Mouse (Mus musculus) midbrain, embryonic 15.5 days (tissue): Measurements from ENCODE around the gene Agtrap. TPM values are rescaled to one million over a fixed set of nuclear protein-coding genes. Genes with fewer than 3 reads are reported as not detected.
"Not testable (repeated sequence)": the region's sequence is repeated elsewhere in the genome, so short reads cannot be mapped to it uniquely, and the experiment has no call there.

ENCODE experiments used
- ATAC-seq: fragments of 200-750 bp; cut with Nextera tagmentation; replicated peaks from 2 replicates; pipeline ENCODE4 v1.8.0; 2017; ENCODE audit warnings: moderate TSS enrichment
- H3K27ac ChIP-seq: fragments of 300-500 bp; sonication (generic); 2 replicates; pipeline ENCODE4 v1.5.1; 2015; ENCODE audit warnings: mild to moderate bottlenecking, inconsistent platforms
- H3K27me3 ChIP-seq: fragments of 300-500 bp; sonication (generic); replicated peaks from 2 replicates; pipeline ENCODE4 v1.6.1; 2015; ENCODE audit warnings: inconsistent platforms
- H3K36me3 ChIP-seq: fragments of 300-500 bp; sonication (generic); replicated peaks from 2 replicates; pipeline ENCODE4 v1.6.1; 2015; ENCODE audit warnings: inconsistent platforms
- H3K4me1 ChIP-seq: fragments of 300-500 bp; sonication (generic); 2 replicates; pipeline ENCODE4 v1.6.1; 2015; ENCODE audit warnings: inconsistent platforms
- H3K4me2 ChIP-seq: fragments of 300-500 bp; sonication (generic); 2 replicates; pipeline ENCODE4 v1.6.1; 2015; ENCODE audit warnings: inconsistent platforms, mild to moderate bottlenecking, moderate library complexity
- H3K4me3 ChIP-seq: fragments of 300-500 bp; sonication (generic); 2 replicates; pipeline ENCODE4 v1.5.1; 2015; ENCODE audit warnings: mild to moderate bottlenecking, inconsistent platforms
- H3K9ac ChIP-seq: fragments of 300-500 bp; sonication (generic); 2 replicates; pipeline ENCODE4 v1.6.1; 2015; ENCODE audit warnings: mild to moderate bottlenecking, inconsistent platforms
- H3K9me3 ChIP-seq: fragments of 300-500 bp; sonication (generic); 2 replicates; pipeline ENCODE4 v1.6.1; 2016; ENCODE audit warnings: inconsistent platforms
- WGBS: fragments of 180-500 bp; shearing (Covaris S2); methylation state at CpG from one replicate; pipeline ENCODE4 v1.1.7; 2015; ENCODE audit warnings: mixed read lengths; 5-methylcytosine and 5-hydroxymethylcytosine counted together
- polyA plus RNA-seq: library from polyadenylated mRNA; unstranded; fragments of >200 nt; fragmentation: Nextera tagmentation; extraction: Ambion mirVana; gene quantifications from 2 replicates; pipeline ENCODE4 v1.2.1, GENCODE M21; 2015

The Agtrap gene
- polyA plus RNA-seq, 1 experiment from 2014 or later = 5.5 TPM

GRCm38 (mm10) chr4:148120555-148120954, 32.7 kb upstream of the Agtrap start:
- no peaks in the 10 kb centered on the region for H3K9me3 ChIP-seq
- H3K4me3 ChIP-seq = no peak overlapping the region
- 70% methylated on average over 9 of the region's 9 CpGs for WGBS
- no peaks in the 10 kb centered on the region for H3K36me3 ChIP-seq
- no peak for ATAC-seq
- no peaks in the 10 kb centered on the region for H3K27me3 ChIP-seq
- H3K27ac ChIP-seq = peak overlapping the region; percentile 64
- H3K4me2 ChIP-seq = no peak overlapping the region
- no peak overlapping the region for H3K9ac ChIP-seq
- peaks cover 32% of the 10 kb centered on the region for H3K4me1 ChIP-seq

- H3K4me2 ChIP-seq, H3K27me3 ChIP-seq, H3K9ac ChIP-seq, H3K36me3 ChIP-seq, H3K27ac ChIP-seq, H3K4me3 ChIP-seq, ATAC-seq, H3K9me3 ChIP-seq: not testable (repeated sequence)
- 89% methylated on average over 9 of the region's 9 CpGs for WGBS
- H3K4me1 ChIP-seq = peaks cover 39% of the 10 kb centered on the region
Observed at GRCm38 (mm10) chr4:148119578-148119977, 31.7 kb upstream of the Agtrap start.

- 83% methylated on average over 4 of the region's 4 CpGs for WGBS
- Histone ChIP-seq H3K4me2 (no peak overlapping the region), H3K4me1 (peaks cover 30% of the 10 kb centered on the region), H3K9ac (no peak overlapping the region), H3K27ac (no peak overlapping the region), H3K27me3 (no peaks in the 10 kb centered on the region), H3K9me3 (no peaks in the 10 kb centered on the region), H3K4me3 (no peak overlapping the region), H3K36me3 (peaks cover 6% of the 10 kb centered on the region; the same call in 1 of the 2 replicates)
- ATAC-seq = no peak
Observed at GRCm38 (mm10) chr4:148117392-148117791, 29.6 kb upstream of the Agtrap start.

GRCm38 (mm10) chr4:148116657-148117056, 28.8 kb upstream of the Agtrap start:
- no peak overlapping the region for H3K9ac ChIP-seq
- 75% methylated on average over 4 of the region's 4 CpGs for WGBS
- no peak overlapping the region for H3K27ac ChIP-seq
- H3K4me1 ChIP-seq = peaks cover 24% of the 10 kb centered on the region
- no peak overlapping the region for H3K4me3 ChIP-seq
- H3K9me3 ChIP-seq = no peaks in the 10 kb centered on the region
- no peak overlapping the region for H3K4me2 ChIP-seq
- H3K27me3 ChIP-seq = no peaks in the 10 kb centered on the region
- no peak for ATAC-seq
- peaks cover 6% of the 10 kb centered on the region; the same call in 1 of the 2 replicates for H3K36me3 ChIP-seq

- Histone ChIP-seq H3K27me3 (no peaks in the 10 kb centered on the region), H3K9me3 (no peaks in the 10 kb centered on the region), H3K4me3 (no peak overlapping the region), H3K4me1 (peaks cover 14% of the 10 kb centered on the region), H3K27ac (peak overlapping the region; percentile 75), H3K4me2 (no peak overlapping the region), H3K36me3 (peaks cover 6% of the 10 kb centered on the region; the same call in 1 of the 2 replicates), H3K9ac (peak overlapping the region; percentile 31; the same call in 1 of the 2 replicates)
- ATAC-seq = peak; percentile 30
- WGBS = 6% methylated on average over 15 of the region's 15 CpGs
Observed at GRCm38 (mm10) chr4:148115467-148115866, 27.6 kb upstream of the Agtrap start.

GRCm38 (mm10) chr4:148114758-148115391, 27.0 kb upstream of the Agtrap start:
- 3% methylated on average over 15 of the region's 15 CpGs for WGBS
- Histone ChIP-seq H3K27ac (peak overlapping the region; percentile 75), H3K36me3 (peaks cover 6% of the 10 kb centered on the region; the same call in 1 of the 2 replicates), H3K9ac (peak overlapping the region; percentile 31; the same call in 1 of the 2 replicates), H3K9me3 (no peaks in the 10 kb centered on the region), H3K4me2 (peak overlapping the region; percentile 25), H3K4me3 (no peak overlapping the region), H3K4me1 (peaks cover 14% of the 10 kb centered on the region), H3K27me3 (no peaks in the 10 kb centered on the region)
- ATAC-seq = peak; percentile 82

- Histone ChIP-seq H3K9ac (no peak overlapping the region), H3K4me3 (no peak overlapping the region), H3K4me1 (peaks cover 14% of the 10 kb centered on the region), H3K36me3 (peaks cover 11% of the 10 kb centered on the region; the same call in 1 of the 2 replicates), H3K9me3 (no peaks in the 10 kb centered on the region), H3K27ac (no peak overlapping the region), H3K4me2 (no peak overlapping the region), H3K27me3 (no peaks in the 10 kb centered on the region)
- no peak for ATAC-seq
- WGBS = 86% methylated on average over 12 of the region's 12 CpGs
Observed at GRCm38 (mm10) chr4:148112519-148112918, 24.7 kb upstream of the Agtrap start.

GRCm38 (mm10) chr4:148109215-148109614, 21.4 kb upstream of the Agtrap start:
- Histone ChIP-seq H3K27ac (no peak overlapping the region), H3K4me1 (no peaks in the 10 kb centered on the region), H3K36me3 (peaks cover 14% of the 10 kb centered on the region; the same call in 1 of the 2 replicates), H3K4me3 (no peak overlapping the region), H3K9ac (no peak overlapping the region), H3K4me2 (no peak overlapping the region), H3K9me3 (no peaks in the 10 kb centered on the region), H3K27me3 (no peaks in the 10 kb centered on the region)
- ATAC-seq = no peak
- WGBS = 89% methylated on average over 5 of the region's 5 CpGs

- ATAC-seq = no peak
- Histone ChIP-seq H3K4me2 (no peak overlapping the region), H3K27me3 (no peaks in the 10 kb centered on the region), H3K9me3 (no peaks in the 10 kb centered on the region), H3K27ac (no peak overlapping the region), H3K36me3 (peaks cover 8% of the 10 kb centered on the region; the same call in 1 of the 2 replicates), H3K4me3 (no peak overlapping the region), H3K9ac (no peak overlapping the region), H3K4me1 (no peaks in the 10 kb centered on the region)
- WGBS = 73% methylated on average over 7 of the region's 7 CpGs
Observed at GRCm38 (mm10) chr4:148108565-148109100, 20.8 kb upstream of the Agtrap start.

GRCm38 (mm10) chr4:148107621-148108291, 19.9 kb upstream of the Agtrap start:
- Histone ChIP-seq H3K27ac (no peak overlapping the region), H3K4me1 (no peaks in the 10 kb centered on the region), H3K36me3 (peaks cover 7% of the 10 kb centered on the region; the same call in 1 of the 2 replicates), H3K9ac (no peak overlapping the region), H3K9me3 (no peaks in the 10 kb centered on the region), H3K4me2 (no peak overlapping the region), H3K4me3 (no peak overlapping the region), H3K27me3 (no peaks in the 10 kb centered on the region)
- 66% methylated on average over 22 of the region's 22 CpGs for WGBS
- ATAC-seq = no peak

GRCm38 (mm10) chr4:148104146-148104545, 16.3 kb upstream of the Agtrap start:
- no peak overlapping the region for H3K27ac ChIP-seq
- H3K9ac ChIP-seq = no peak overlapping the region
- H3K4me1 ChIP-seq = peaks cover 11% of the 10 kb centered on the region
- no peaks in the 10 kb centered on the region for H3K27me3 ChIP-seq
- no peak overlapping the region for H3K4me2 ChIP-seq
- WGBS = 88% methylated on average over 3 of the region's 3 CpGs
- ATAC-seq = no peak
- H3K4me3 ChIP-seq = no peak overlapping the region
- peaks cover 7% of the 10 kb centered on the region; the same call in 1 of the 2 replicates for H3K36me3 ChIP-seq
- H3K9me3 ChIP-seq = no peaks in the 10 kb centered on the region

- Histone ChIP-seq H3K9me3 (no peaks in the 10 kb centered on the region), H3K4me2 (peak overlapping the region; percentile 45), H3K9ac (peak overlapping the region; percentile 32), H3K4me3 (peak overlapping the region; percentile 21), H3K27me3 (no peaks in the 10 kb centered on the region), H3K36me3 (no peaks in the 10 kb centered on the region; the same call in 1 of the 2 replicates), H3K4me1 (peaks cover 11% of the 10 kb centered on the region), H3K27ac (peak overlapping the region; percentile 74)
- WGBS = 15% methylated on average over 29 of the region's 29 CpGs
- ATAC-seq = peak; percentile 90
Observed at GRCm38 (mm10) chr4:148101801-148102527, 14.1 kb upstream of the Agtrap start.
